Mouse (Mus musculus): ENCODE results near the gene Scgn.
A peak's percentile ranks its signal among the peaks of the same experiment; 100 is the strongest.

Gene Scgn

GRCm38 (mm10) chr13:23938699-23939098 is 52.3 kb downstream of the Scgn start:
- DNase-seq (ENCODE audit: low spot score in 2 of 2): peak in 1 of 2 experiments; percentile 10

DNA sequence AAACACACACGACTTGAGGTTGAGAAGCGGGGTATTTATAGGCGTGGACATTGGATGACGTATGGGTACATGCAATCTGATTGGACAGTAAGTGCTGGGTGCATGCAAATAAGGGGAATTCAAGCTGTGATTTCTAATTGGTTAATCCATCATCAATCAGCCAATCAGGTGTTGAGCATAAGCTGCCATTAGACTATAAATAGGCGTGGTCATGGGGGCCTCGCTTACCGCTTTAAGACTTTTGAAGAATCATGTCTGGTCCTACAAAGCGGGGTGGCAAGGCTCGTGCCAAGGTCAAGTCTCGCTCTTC is 56.8 kb downstream of the Scgn start, which contains the start of gene Hist1h2aa:
TSS of gene Hist1h2aa (plus strand) at position 252 of the 310 bp plus-strand sequence.
- DNase-seq (ENCODE audit: low spot score in 2 of 2): no peak

- no peak for DNase-seq (ENCODE audit: low spot score in 2 of 2)
Observed at GRCm38 (mm10) chr13:23933421-23934210, 57.4 kb downstream of the Scgn start, which contains the start of gene Hist1h2ba. Gene Hist1h2ba, minus strand, starts transcription at chr13:23934156.

- no peak for DNase-seq (ENCODE audit: low spot score in 2 of 2)
Observed at GRCm38 (mm10) chr13:23930904-23931303, 60.1 kb downstream of the Scgn start.

GRCm38 (mm10) chr13:23930461-23930860 is 60.6 kb downstream of the Scgn start:
- DNase-seq (ENCODE audit: low spot score in 2 of 2): no peak

DNA sequence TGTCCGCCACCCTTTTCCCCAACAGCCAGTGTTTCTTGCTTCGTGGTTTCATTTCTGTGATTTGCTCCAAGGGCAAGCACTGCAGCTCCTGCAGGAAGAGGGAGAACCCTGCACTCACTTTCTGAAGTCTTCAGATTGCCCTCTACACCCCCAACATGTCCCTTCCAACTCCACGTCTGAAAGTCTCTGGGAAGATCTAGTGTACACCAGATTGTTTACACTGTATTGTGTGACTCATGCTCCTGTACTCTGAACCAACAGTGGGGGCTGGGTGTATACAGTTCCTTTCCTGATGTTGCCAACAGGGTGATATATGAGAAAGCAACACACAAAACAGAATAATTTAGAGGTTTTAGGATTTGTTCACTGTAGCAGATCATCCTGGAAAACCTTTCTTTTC is 62.4 kb downstream of the Scgn start:
- no peak for DNase-seq (ENCODE audit: low spot score in 2 of 2)

- no peak for DNase-seq (ENCODE audit: low spot score in 2 of 2)
Observed at GRCm38 (mm10) chr13:23925792-23926191, 65.2 kb downstream of the Scgn start.

DNA sequence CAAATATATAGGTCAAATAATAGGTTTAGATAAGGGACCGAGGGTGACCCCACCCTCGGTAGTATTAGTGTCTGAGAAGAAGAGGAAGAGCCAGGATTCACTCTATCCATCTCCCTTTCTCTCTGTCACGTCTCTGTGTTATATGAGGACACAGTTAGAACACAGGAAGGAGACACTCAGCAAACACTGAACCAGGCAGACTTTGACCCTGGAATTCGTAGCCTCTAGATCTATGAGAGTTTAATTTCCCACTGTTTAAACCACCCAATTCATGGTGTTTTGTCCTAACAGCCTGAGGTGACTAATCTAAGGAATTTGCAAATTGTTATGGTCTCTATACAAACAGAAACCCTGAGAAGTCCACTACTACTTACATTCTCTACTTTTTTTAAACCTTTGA is 73.3 kb downstream of the Scgn start:
- no peak for DNase-seq (ENCODE audit: low spot score in 2 of 2)

GRCm38 (mm10) chr13:23916132-23916531 is 74.9 kb downstream of the Scgn start:
- no peak for DNase-seq (ENCODE audit: low spot score in 2 of 2)

DNA sequence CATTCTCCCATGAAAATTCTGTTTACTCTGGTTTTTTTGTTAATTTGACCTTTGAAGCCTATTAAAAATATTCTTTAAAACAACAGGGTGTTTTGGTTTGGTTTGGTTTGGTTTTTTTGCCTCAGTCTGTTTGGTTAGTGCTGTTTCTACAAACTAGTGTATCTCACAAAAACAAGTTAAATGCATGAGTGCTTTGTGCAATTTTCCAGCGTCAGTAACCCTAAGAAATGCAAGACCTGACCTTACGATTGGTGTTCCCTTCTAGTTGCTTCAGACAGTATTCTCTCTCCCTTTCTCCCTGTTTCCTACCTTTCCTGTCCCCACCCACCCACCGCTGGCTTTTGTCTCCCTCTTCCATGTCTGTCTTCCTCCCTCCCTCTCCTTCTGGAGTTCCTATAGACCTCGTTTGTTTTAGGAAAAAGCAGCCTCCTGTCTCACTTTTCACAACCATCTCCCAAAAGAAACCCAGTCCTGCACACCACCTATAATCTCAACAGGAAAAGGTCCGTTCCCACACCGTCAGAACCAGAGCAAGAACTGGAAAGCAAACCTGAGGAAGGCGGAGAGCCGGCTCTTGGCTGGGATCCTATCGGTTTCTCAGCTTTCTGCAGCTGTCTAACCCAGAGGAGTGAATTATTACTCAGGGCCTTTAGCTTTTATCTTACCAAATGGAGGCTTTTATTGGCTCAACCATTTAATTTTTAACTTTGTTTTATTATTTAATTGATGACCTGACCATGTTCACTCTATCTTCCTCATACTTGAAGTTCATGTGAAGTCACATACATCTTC is 76.4 kb downstream of the Scgn start, which contains the start of gene Slc17a4:
TSS of gene Slc17a4 (minus strand) at position 634 of the 792 bp plus-strand sequence.
- DNase-seq (ENCODE audit: low spot score in 2 of 2): no peak

GRCm38 (mm10) chr13:23913791-23914306 is 77.2 kb downstream of the Scgn start:
- no peak for DNase-seq (ENCODE audit: low spot score in 2 of 2)

DNA sequence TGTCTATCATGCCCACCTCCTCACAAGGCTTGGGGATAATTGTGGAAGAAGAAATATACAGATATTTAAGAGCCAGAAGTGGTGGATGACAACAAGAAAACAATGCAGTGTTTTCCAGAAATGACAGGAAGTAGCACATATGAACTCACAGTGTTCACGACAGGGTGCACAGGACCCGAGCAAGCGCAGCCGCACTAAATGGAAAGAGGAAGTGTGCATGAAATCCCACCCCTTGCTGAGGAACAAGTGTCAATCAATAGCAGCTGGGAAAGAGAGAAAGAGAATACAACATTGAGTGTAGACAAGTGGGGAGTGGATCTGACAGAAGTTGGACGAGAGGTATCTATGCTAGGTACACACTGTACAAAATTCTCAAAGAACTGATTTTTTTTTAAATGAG is 79.7 kb downstream of the Scgn start:
- DNase-seq (ENCODE audit: low spot score in 2 of 2): no peak

DNA sequence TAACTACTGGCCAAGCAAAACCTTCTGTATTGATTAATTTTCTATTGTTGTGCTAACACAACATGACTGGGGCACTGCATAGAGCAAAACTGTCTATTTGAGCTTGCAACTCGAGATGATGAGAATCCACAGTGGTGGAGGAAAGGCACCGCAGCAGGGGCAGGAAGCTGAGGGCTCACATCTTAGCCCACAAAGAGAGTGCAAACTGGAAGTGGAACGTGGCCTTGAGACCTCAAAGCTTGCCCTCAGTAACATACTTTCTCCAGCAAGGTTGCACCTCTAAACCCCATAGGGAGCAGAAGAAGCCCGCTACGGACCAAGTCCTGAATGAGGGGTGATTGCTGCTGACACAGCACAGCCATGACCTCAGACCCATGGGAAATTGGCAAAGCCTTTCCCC is 80.9 kb downstream of the Scgn start:
- DNase-seq (ENCODE audit: low spot score in 2 of 2): no peak

GRCm38 (mm10) chr13:23906906-23907305 is 84.1 kb downstream of the Scgn start:
- no peak for DNase-seq (ENCODE audit: low spot score in 2 of 2)
